Mouse (Mus musculus): ENCODE measurements around the gene Slc35b2. TPM values are rescaled to one million over a fixed set of nuclear protein-coding genes. Genes with fewer than 3 reads are reported as not detected.

Gene Slc35b2
- polyA plus RNA-seq, 1 experiment from 2014 or later: 121 TPM

- H3K27ac ChIP-seq: peak overlapping the region; percentile 99
- H3K4me1 ChIP-seq (replicated peaks): peaks cover 73% of the 10 kb centered on the region
- peak overlapping the region; percentile 97 for H3K4me3 ChIP-seq
- 2% methylated on average over 68 of the region's 68 CpGs for WGBS
- peaks cover 74% of the 10 kb centered on the region for H3K27me3 ChIP-seq (ENCODE audit: insufficient read depth, poor library complexity, severe bottlenecking)
- no peaks in the 10 kb centered on the region for H3K9me3 ChIP-seq
- DNase-seq (ENCODE audit: low spot score): peak; percentile 75
- peaks cover 20% of the 10 kb centered on the region for H3K36me3 ChIP-seq
Observed at GRCm38 (mm10) chr17:45548541-45549512, 14.8 kb upstream of the Slc35b2 start.

GRCm38 (mm10) chr17:45549617-45550181 is 14.0 kb upstream of the Slc35b2 start, which contains the start of gene Tmem151b:
TSS of gene Tmem151b (minus strand) at chr17:45549677.
- Histone ChIP-seq H3K9me3 (no peaks in the 10 kb centered on the region), H3K4me1 (replicated peaks) (peaks cover 64% of the 10 kb centered on the region), H3K27ac (peak within 1 kb of the TSS; percentile 99), H3K36me3 (peaks cover 17% of the 10 kb centered on the region), H3K27me3 (ENCODE audit: insufficient read depth, poor library complexity, severe bottlenecking) (peaks cover 67% of the 10 kb centered on the region), H3K4me3 (peak within 1 kb of the TSS; percentile 97)
- WGBS: under 1% methylated on average over 18 of the region's 29 CpGs
- peak; percentile 78 for DNase-seq (ENCODE audit: low spot score)

- H3K27ac ChIP-seq: peak overlapping the region; percentile 99
- H3K9me3 ChIP-seq: no peaks in the 10 kb centered on the region
- peak overlapping the region; percentile 97 for H3K4me3 ChIP-seq
- H3K27me3 ChIP-seq (ENCODE audit: insufficient read depth, poor library complexity, severe bottlenecking): peaks cover 61% of the 10 kb centered on the region
- no peak for DNase-seq (ENCODE audit: low spot score)
- peaks cover 12% of the 10 kb centered on the region for H3K36me3 ChIP-seq
- peaks cover 63% of the 10 kb centered on the region for H3K4me1 ChIP-seq (replicated peaks)
- WGBS: 29% methylated on average over 5 of the region's 5 CpGs
Observed at GRCm38 (mm10) chr17:45550253-45550652, 13.4 kb upstream of the Slc35b2 start.

- 56% methylated on average over 7 of the region's 7 CpGs for WGBS
- DNase-seq (ENCODE audit: low spot score): no peak
- Histone ChIP-seq H3K27me3 (ENCODE audit: insufficient read depth, poor library complexity, severe bottlenecking) (peaks cover 55% of the 10 kb centered on the region), H3K36me3 (peaks cover 7% of the 10 kb centered on the region), H3K9me3 (no peaks in the 10 kb centered on the region), H3K4me3 (no peak overlapping the region), H3K4me1 (replicated peaks) (peaks cover 64% of the 10 kb centered on the region), H3K27ac (0 out of 2 replicates have a peak overlapping the region, but pooled peaks have one; percentile 50)
Observed at GRCm38 (mm10) chr17:45551249-45551796, 12.4 kb upstream of the Slc35b2 start.

- DNase-seq (ENCODE audit: low spot score): peak; percentile 80
- Histone ChIP-seq H3K4me1 (replicated peaks) (peaks cover 68% of the 10 kb centered on the region), H3K4me3 (peak overlapping the region; percentile 7; the same call in 1 of the 2 replicates), H3K36me3 (peaks cover 1% of the 10 kb centered on the region; the same call in 1 of the 2 replicates), H3K9me3 (no peaks in the 10 kb centered on the region), H3K27me3 (ENCODE audit: insufficient read depth, poor library complexity, severe bottlenecking) (peaks cover 55% of the 10 kb centered on the region), H3K27ac (no peak overlapping the region)
- 6% methylated on average over 8 of the region's 8 CpGs for WGBS
Observed at GRCm38 (mm10) chr17:45551816-45552451, 11.7 kb upstream of the Slc35b2 start.

GRCm38 (mm10) chr17:45553065-45553464 is 10.6 kb upstream of the Slc35b2 start:
- peaks cover 70% of the 10 kb centered on the region for H3K4me1 ChIP-seq (replicated peaks)
- no peaks in the 10 kb centered on the region for H3K36me3 ChIP-seq
- H3K4me3 ChIP-seq: no peak overlapping the region
- H3K27me3 ChIP-seq (ENCODE audit: insufficient read depth, poor library complexity, severe bottlenecking): peaks cover 55% of the 10 kb centered on the region
- 89% methylated on average over 3 of the region's 3 CpGs for WGBS
- no peak for DNase-seq (ENCODE audit: low spot score)
- no peaks in the 10 kb centered on the region for H3K9me3 ChIP-seq
- H3K27ac ChIP-seq: no peak overlapping the region

GRCm38 (mm10) chr17:45554420-45554819 is 9.3 kb upstream of the Slc35b2 start:
- Histone ChIP-seq H3K9me3 (no peaks in the 10 kb centered on the region), H3K27ac (no peak overlapping the region), H3K4me1 (replicated peaks) (peaks cover 70% of the 10 kb centered on the region), H3K36me3 (0 out of 2 replicates have a peak, but pooled peaks cover 3% of the 10 kb centered on the region), H3K4me3 (no peak overlapping the region), H3K27me3 (ENCODE audit: insufficient read depth, poor library complexity, severe bottlenecking) (peaks cover 55% of the 10 kb centered on the region)
- WGBS: 39% methylated on average over 1 of the region's 1 CpGs
- DNase-seq (ENCODE audit: low spot score): no peak

GRCm38 (mm10) chr17:45555452-45556106 is 8.1 kb upstream of the Slc35b2 start, which contains the start of gene Nfkbie:
TSS of gene Nfkbie (plus strand) at chr17:45555703.
- under 1% methylated on average over 45 of the region's 45 CpGs for WGBS
- peak; percentile 97 for DNase-seq (ENCODE audit: low spot score)
- Histone ChIP-seq H3K36me3 (peaks cover 9% of the 10 kb centered on the region; the same call in 1 of the 2 replicates), H3K4me3 (peak within 1 kb of the TSS; percentile 60), H3K4me1 (replicated peaks) (peaks cover 59% of the 10 kb centered on the region), H3K9me3 (no peaks in the 10 kb centered on the region), H3K27me3 (ENCODE audit: insufficient read depth, poor library complexity, severe bottlenecking) (peaks cover 51% of the 10 kb centered on the region), H3K27ac (peak within 1 kb of the TSS; percentile 78)

- H3K4me3 ChIP-seq: peak overlapping the region; percentile 60
- peak overlapping the region; percentile 78 for H3K27ac ChIP-seq
- no peaks in the 10 kb centered on the region for H3K9me3 ChIP-seq
- H3K36me3 ChIP-seq: peaks cover 9% of the 10 kb centered on the region; the same call in 1 of the 2 replicates
- DNase-seq (ENCODE audit: low spot score): no peak
- WGBS: 3% methylated on average over 14 of the region's 14 CpGs
- peaks cover 55% of the 10 kb centered on the region for H3K4me1 ChIP-seq (replicated peaks)
- H3K27me3 ChIP-seq (ENCODE audit: insufficient read depth, poor library complexity, severe bottlenecking): peaks cover 47% of the 10 kb centered on the region
Observed at GRCm38 (mm10) chr17:45556107-45556489, 7.6 kb upstream of the Slc35b2 start.

GRCm38 (mm10) chr17:45556514-45557245 is 7.0 kb upstream of the Slc35b2 start:
- peaks cover 49% of the 10 kb centered on the region for H3K4me1 ChIP-seq (replicated peaks)
- peak overlapping the region; percentile 60 for H3K4me3 ChIP-seq
- peaks cover 42% of the 10 kb centered on the region for H3K27me3 ChIP-seq (ENCODE audit: insufficient read depth, poor library complexity, severe bottlenecking)
- WGBS: 70% methylated on average over 3 of the region's 3 CpGs
- no peak overlapping the region for H3K27ac ChIP-seq
- H3K9me3 ChIP-seq: no peaks in the 10 kb centered on the region
- peaks cover 9% of the 10 kb centered on the region; the same call in 1 of the 2 replicates for H3K36me3 ChIP-seq
- DNase-seq (ENCODE audit: low spot score): no peak

- peak overlapping the region; percentile 60; the same call in 1 of the 2 replicates for H3K4me3 ChIP-seq
- H3K9me3 ChIP-seq: no peaks in the 10 kb centered on the region
- H3K36me3 ChIP-seq: peaks cover 9% of the 10 kb centered on the region; the same call in 1 of the 2 replicates
- no peak for DNase-seq (ENCODE audit: low spot score)
- peaks cover 42% of the 10 kb centered on the region for H3K27me3 ChIP-seq (ENCODE audit: insufficient read depth, poor library complexity, severe bottlenecking)
- peaks cover 44% of the 10 kb centered on the region for H3K4me1 ChIP-seq (replicated peaks)
- H3K27ac ChIP-seq: 0 out of 2 replicates have a peak overlapping the region, but pooled peaks have one; percentile 36
- WGBS: 63% methylated on average over 7 of the region's 7 CpGs
Observed at GRCm38 (mm10) chr17:45557246-45557824, 6.3 kb upstream of the Slc35b2 start.

Measured in hindbrain, embryonic 10.5 days (tissue).